Comparison of ENCODE assay signal across 8 mouse cellular contexts in genomic region chr4:120248800-120249261, GRCm38 (mm10). TPM values are rescaled to one million over a fixed set of nuclear protein-coding genes. Genes with fewer than 3 reads are reported as not detected.
DNase-seq lines count a peak whose midpoint lies in the region; ATAC-seq and TF ChIP-seq lines count a peak whose summit lies in the region.

No protein-coding gene starts in this region.

- intact Hi-C loops in heart, adult 2 months (cut with DNase I), result no loop called here

- ATAC-seq in embryonic facial prominence, embryonic 14.5 days (ENCODE audit: low read depth), result peak; percentile 53
- no peak for ATAC-seq in limb, embryonic 11.5 days (ENCODE audit: insufficient number of reproducible peaks, low FRiP score, low TSS enrichment, low read depth)
- peak; percentile 20 for ATAC-seq in neural tube, embryonic 11.5 days (ENCODE audit: insufficient read depth, low FRiP score, low TSS enrichment)

- H3K4me2 ChIP-seq in embryonic facial prominence, embryonic 14.5 days (ENCODE audit: low read depth, low read length), result 0 out of 2 replicates have a peak overlapping the region, but pooled peaks have one; percentile 7
- H3K4me2 ChIP-seq in limb, embryonic 11.5 days (ENCODE audit: low read depth, severe bottlenecking), result peak overlapping the region; percentile 20; the same call in 1 of the 2 replicates
- H3K4me2 ChIP-seq in neural tube, embryonic 11.5 days (ENCODE audit: low read depth), result no peak overlapping the region

- H3K79me2 ChIP-seq in heart, adult 2 months (replicated peaks; ENCODE audit: control insufficient read depth, insufficient read depth, low read length), result no peaks in the 10 kb centered on the region

- peak; percentile 98 for DNase-seq in brain, embryonic 14.5 days (ENCODE audit: low read depth)
- DNase-seq in embryonic facial prominence, embryonic 14.5 days (ENCODE audit: low spot score), result peak; percentile 81
- DNase-seq in heart, adult 2 months, result peak; percentile 80 to 88
- DNase-seq in kidney, adult 8-10 months, result peak; percentile 26 to 38
- peak; percentile 55 for DNase-seq in limb, embryonic 11.5 days (ENCODE audit: low spot score)
- peak; percentile 60 for DNase-seq in neural tube, embryonic 11.5 days (ENCODE audit: low spot score)
- no peak for DNase-seq in ovary, postnatal 36 days (ENCODE audit: low spot score)
- no peak for DNase-seq in thymus, postnatal 10 days (ENCODE audit: low spot score in 2 of 2)

- 5% methylated on average over 7 of the region's 8 CpGs for WGBS in embryonic facial prominence, embryonic 14.5 days
- WGBS in heart, adult 2 months, result 24% methylated on average over 8 of the region's 8 CpGs
- WGBS in limb, embryonic 11.5 days, result 5% methylated on average over 8 of the region's 8 CpGs
- 3% methylated on average over 8 of the region's 8 CpGs for WGBS in neural tube, embryonic 11.5 days

- TF ChIP-seq POLR2A in brain, embryonic 14.5 days (IDR thresholded peaks at IDR 0.05; ENCODE audit: borderline replicate concordance, extremely low read depth, insufficient read depth, insufficient read length, poor library complexity, severe bottlenecking), result no peak
- TF ChIP-seq POLR2A in heart, adult 2 months (IDR thresholded peaks at IDR 0.05; ENCODE audit: insufficient read depth, low read depth, low read length), result no peak

- no peak overlapping the region for H3K9ac ChIP-seq in embryonic facial prominence, embryonic 14.5 days (ENCODE audit: low read depth, low read length)
- H3K9ac ChIP-seq in heart, adult 2 months (ENCODE audit: low read depth, low read length), result no peak overlapping the region
- no peak overlapping the region for H3K9ac ChIP-seq in limb, embryonic 11.5 days (ENCODE audit: low read length)
- H3K9ac ChIP-seq in neural tube, embryonic 11.5 days (ENCODE audit: low read length), result peak overlapping the region; percentile 15; the same call in 1 of the 2 replicates

- H3K4me1 ChIP-seq in embryonic facial prominence, embryonic 14.5 days (ENCODE audit: control insufficient read depth, insufficient read depth, low read length), result peaks cover 28% of the 10 kb centered on the region
- H3K4me1 ChIP-seq in heart, adult 2 months (ENCODE audit: control insufficient read depth, insufficient read depth, low read length), result peaks cover 5% of the 10 kb centered on the region; the same call in 1 of the 2 replicates
- peaks cover 27% of the 10 kb centered on the region for H3K4me1 ChIP-seq in limb, embryonic 11.5 days (ENCODE audit: control insufficient read depth, insufficient read depth, low read length)
- peaks cover 20% of the 10 kb centered on the region for H3K4me1 ChIP-seq in neural tube, embryonic 11.5 days (ENCODE audit: control insufficient read depth, insufficient read depth, low read length)

- peak; percentile 87 for TF ChIP-seq EP300 in heart, adult 2 months (IDR thresholded peaks at IDR 0.05; ENCODE audit: insufficient read depth, low read depth, low read length)

- H3K36me3 ChIP-seq in embryonic facial prominence, embryonic 14.5 days (ENCODE audit: control insufficient read depth, insufficient read depth, low read length), result no peaks in the 10 kb centered on the region
- no peaks in the 10 kb centered on the region for H3K36me3 ChIP-seq in heart, adult 2 months (ENCODE audit: control insufficient read depth, insufficient read depth, low read length)
- H3K36me3 ChIP-seq in limb, embryonic 11.5 days (ENCODE audit: control insufficient read depth, insufficient read depth, low read length), result no peaks in the 10 kb centered on the region
- no peaks in the 10 kb centered on the region for H3K36me3 ChIP-seq in neural tube, embryonic 11.5 days (ENCODE audit: control insufficient read depth, insufficient read depth, low read length)

- no peaks in the 10 kb centered on the region for H3K9me3 ChIP-seq in embryonic facial prominence, embryonic 14.5 days (ENCODE audit: control insufficient read depth, low read length)
- no peaks in the 10 kb centered on the region for H3K9me3 ChIP-seq in limb, embryonic 11.5 days (ENCODE audit: control insufficient read depth, low read length)
- no peaks in the 10 kb centered on the region for H3K9me3 ChIP-seq in neural tube, embryonic 11.5 days (ENCODE audit: control insufficient read depth, low read length)

- no peak for TF ChIP-seq CTCF in brain, embryonic 14.5 days (IDR thresholded peaks at IDR 0.05; ENCODE audit: borderline replicate concordance, extremely low read depth, insufficient read depth, insufficient read length)
- no peak for TF ChIP-seq CTCF in heart, adult 2 months (IDR thresholded peaks at IDR 0.05)

- peak overlapping the region; percentile 39 for H3K27ac ChIP-seq in embryonic facial prominence, embryonic 14.5 days (replicated peaks; ENCODE audit: low read depth, low read length)
- H3K27ac ChIP-seq in heart, adult 2 months, result peak overlapping the region; percentile 53
- H3K27ac ChIP-seq in limb, embryonic 11.5 days (replicated peaks; ENCODE audit: low read depth, low read length), result no peak overlapping the region
- H3K27ac ChIP-seq in neural tube, embryonic 11.5 days (ENCODE audit: low read depth, low read length), result peak overlapping the region; percentile 46; the same call in 1 of the 2 replicates

- H3K4me3 ChIP-seq in embryonic facial prominence, embryonic 14.5 days (ENCODE audit: low read depth, low read length), result no peak overlapping the region
- H3K4me3 ChIP-seq in heart, adult 2 months, result no peak overlapping the region
- no peak overlapping the region for H3K4me3 ChIP-seq in limb, embryonic 11.5 days (ENCODE audit: low read depth, low read length)
- H3K4me3 ChIP-seq in neural tube, embryonic 11.5 days (ENCODE audit: low read depth, low read length), result no peak overlapping the region

- H3K27me3 ChIP-seq in embryonic facial prominence, embryonic 14.5 days (replicated peaks; ENCODE audit: control insufficient read depth, insufficient read depth, low read length), result no peaks in the 10 kb centered on the region
- H3K27me3 ChIP-seq in heart, adult 2 months (ENCODE audit: control insufficient read depth, insufficient read depth, low read length), result no peaks in the 10 kb centered on the region
- no peaks in the 10 kb centered on the region for H3K27me3 ChIP-seq in limb, embryonic 11.5 days (ENCODE audit: control insufficient read depth, insufficient read depth, low read length)
- H3K27me3 ChIP-seq in neural tube, embryonic 11.5 days (ENCODE audit: control insufficient read depth, insufficient read depth, low read length), result no peaks in the 10 kb centered on the region

RNA-seq across cellular contexts. Expression of gene Foxo6, which starts 38.3 kb away (rescaled TPM):
- polyA plus RNA-seq in brain, embryonic 14.5 days (2012; rRNA removed), result 22.7 and 35.4 TPM in 2 replicates
- polyA plus RNA-seq in embryonic facial prominence, embryonic 14.5 days (2014; fragmentation: Nextera tagmentation; extraction: Ambion mirVana), result 0.47 and 0.72 TPM in 2 replicates
- total RNA-seq in heart, adult 2 months (2021), result 1 to 10 TPM; 3.3 to 5.4 TPM
- 5.5 TPM in 2 replicates for polyA plus RNA-seq in heart, adult 2 months (2012; rRNA removed)
- polyA plus RNA-seq in limb, embryonic 11.5 days (2014; fragmentation: Nextera tagmentation; extraction: Ambion mirVana), result 0.07 and 0.11 TPM in 2 replicates
- polyA plus RNA-seq in neural tube, embryonic 11.5 days (2014; fragmentation: Nextera tagmentation; extraction: Ambion mirVana), result 0.45 and 0.62 TPM in 2 replicates

Comparison
In these comparisons a context has a peak if more than half of its experiments do, and no peak if none do; other contexts are left out.
1. DNase-seq: peak in brain, embryonic 14.5 days (single experiment), embryonic facial prominence, embryonic 14.5 days (single experiment), heart, adult 2 months (2 of 2), kidney, adult 8-10 months (2 of 2), limb, embryonic 11.5 days (single experiment) and neural tube, embryonic 11.5 days (single experiment); none in ovary, postnatal 36 days (single experiment) and thymus, postnatal 10 days (0 of 2).